Mouse (Mus musculus) C3H10T1/2 (cell line): ENCODE data around the gene Nup205. TPM values are rescaled to one million over a fixed set of nuclear protein-coding genes. Genes with fewer than 3 reads are reported as not detected.

Experiments
- polyA plus RNA-seq, 2 experiments: library from polyadenylated mRNA; unstranded; fragments of >200 nt; fragmentation: generic; extraction: Trizol; gene quantifications; one replicate each; pipeline ENCODE4 v1.2.1; 2012; ENCODE audit warnings: missing spikeins in 2 of 2

Gene Nup205
- polyA plus RNA-seq, result 10 to 100 TPM in 1 of 2 experiments, 1 to 10 TPM in 1; 7.6 to 21.3 TPM

GRCm38 (mm10) chr6:35176979-35177649 is at the start of gene Nup205:
Gene Nup205 (plus strand): TSS chr6:35177421.

GRCm38 (mm10) chr6:35133579-35134488 is 43.4 kb upstream of the Nup205 start, which contains the start of gene Cnot4:
Gene Cnot4 (minus strand): TSS chr6:35133724.

Other genes with a start within 250 kb of the Nup205 start
- gene Slc23a4, start 189.0 kb upstream of the Nup205 start, polyA plus RNA-seq, result under 1 TPM in 1 of 2 experiments, not detected in 1; 0.13 TPM
- 1 to 10 TPM; 1.6 to 6.9 TPM for gene Cnot4, start 43.7 kb upstream of the Nup205 start, polyA plus RNA-seq
- gene Slc13a4, start 130.7 kb downstream of the Nup205 start, polyA plus RNA-seq, result under 1 TPM; 0.02 to 0.04 TPM
- 1 to 10 TPM in 1 of 2 experiments, under 1 TPM in 1; 0.08 to 1.0 TPM for gene Fam180a, start 148.7 kb downstream of the Nup205 start, polyA plus RNA-seq